Mouse (Mus musculus) Patski (cell line): Measurements from ENCODE around the gene Adam26b. TPM values are rescaled to one million over a fixed set of nuclear protein-coding genes. Genes with fewer than 3 reads are reported as not detected.
"Not testable (repeated sequence)": the region's sequence is repeated elsewhere in the genome, so short reads cannot be mapped to it uniquely, and the experiment has no call there.

Experiments
- ATAC-seq: fragments of 100-300 bp; one replicate; pipeline ENCODE4 v1.8.0; 2021
- CTCF ChIA-PET: fragments of 350-600 bp; sonication (Branson Sonifier 250); formaldehyde crosslinking; loops from one replicate; lab custom pipeline; 2022; ENCODE audit warnings: inconsistent platforms; lab: Charles Lee
- POLR2A ChIA-PET: fragments of 350-600 bp; sonication (Branson Sonifier 250); formaldehyde crosslinking; loops from one replicate; lab custom pipeline; 2022; ENCODE audit warnings: antibody characterized with exemption, inconsistent platforms; lab: Charles Lee
- DNase-seq: peaks from one replicate; pipeline ENCODE4 v3.0.0-alpha.2; 2011; ENCODE audit warnings: low read depth, low spot score
- H3K27me3 ChIP-seq: fragments of 371-371 bp; one replicate; pipeline ENCODE4 v1.5.1; 2021
- in situ Hi-C: fragments of 300-500 bp; cut with MboI; formaldehyde crosslinking; loops from 3 replicates; pipeline ENCODE4 v1.11.1; 2018; ENCODE audit warnings: low pct_unique_long_range_greater_than_20kb, mixed read lengths
- polyA plus RNA-seq: library from polyadenylated mRNA; unstranded; gene quantifications from one replicate; pipeline ENCODE4 v1.2.3, GENCODE M21; 2021

The Adam26b gene
- polyA plus RNA-seq, result not detected

DNA sequence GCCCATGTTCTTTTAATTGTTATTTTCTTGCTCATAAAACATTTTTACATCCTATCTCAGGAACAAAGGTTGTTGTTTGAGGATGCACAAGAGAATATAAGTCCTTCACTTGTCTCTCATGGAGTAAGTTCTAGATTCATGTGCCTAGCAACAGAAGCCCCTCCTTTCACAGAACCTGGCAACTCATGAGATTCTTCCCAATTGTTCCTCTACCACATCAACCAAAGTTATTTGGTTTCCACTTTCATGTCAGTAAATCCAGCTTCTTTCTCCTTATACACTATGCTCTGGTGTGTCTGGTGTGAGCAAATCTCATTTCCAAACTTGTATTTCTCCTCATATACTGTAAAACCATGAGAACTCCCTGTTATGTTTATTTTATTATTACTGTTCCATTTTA is at the start of gene Adam26b:
Gene Adam26b (minus strand): TSS at position 101 of the 400 bp plus-strand sequence.
- POLR2A ChIA-PET, ATAC-seq, CTCF ChIA-PET, DNase-seq, H3K27me3 ChIP-seq, in situ Hi-C loops: not testable (repeated sequence)

DNA sequence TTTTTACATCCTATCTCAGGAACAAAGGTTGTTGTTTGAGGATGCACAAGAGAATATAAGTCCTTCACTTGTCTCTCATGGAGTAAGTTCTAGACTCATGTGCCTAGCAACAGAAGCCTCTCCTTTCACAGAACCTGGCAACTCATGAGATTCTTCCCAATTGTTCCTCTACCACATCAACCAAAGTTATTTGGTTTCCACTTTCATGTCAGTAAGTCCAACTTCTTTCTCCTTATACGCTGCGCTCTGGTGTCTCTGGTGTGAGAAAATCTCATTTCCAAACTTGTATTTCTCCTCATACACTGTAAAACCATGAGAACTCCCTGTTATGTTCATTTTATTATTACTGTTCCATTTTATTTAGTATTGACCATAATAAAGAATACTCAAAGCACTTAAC is 48.7 kb upstream of the Adam26b start, which contains the start of gene Adam26a:
Gene Adam26a (minus strand): TSS at position 101 of the 400 bp plus-strand sequence.
- ATAC-seq, POLR2A ChIA-PET, in situ Hi-C loops, CTCF ChIA-PET, DNase-seq, H3K27me3 ChIP-seq: not testable (repeated sequence)

Other genes with a start within 250 kb of the Adam26b start
- gene Zfp42, start 221.1 kb downstream of the Adam26b start, polyA plus RNA-seq, result 0.08 TPM
- gene Adam26a, start 48.6 kb upstream of the Adam26b start, polyA plus RNA-seq, result not detected
- gene Gm5346, start 99.2 kb upstream of the Adam26b start, polyA plus RNA-seq, result not detected
- not detected for gene Adam34, start 181.9 kb upstream of the Adam26b start, polyA plus RNA-seq